Mouse (Mus musculus): ENCODE data around the gene Nuak1.

The Nuak1 gene

DNA sequence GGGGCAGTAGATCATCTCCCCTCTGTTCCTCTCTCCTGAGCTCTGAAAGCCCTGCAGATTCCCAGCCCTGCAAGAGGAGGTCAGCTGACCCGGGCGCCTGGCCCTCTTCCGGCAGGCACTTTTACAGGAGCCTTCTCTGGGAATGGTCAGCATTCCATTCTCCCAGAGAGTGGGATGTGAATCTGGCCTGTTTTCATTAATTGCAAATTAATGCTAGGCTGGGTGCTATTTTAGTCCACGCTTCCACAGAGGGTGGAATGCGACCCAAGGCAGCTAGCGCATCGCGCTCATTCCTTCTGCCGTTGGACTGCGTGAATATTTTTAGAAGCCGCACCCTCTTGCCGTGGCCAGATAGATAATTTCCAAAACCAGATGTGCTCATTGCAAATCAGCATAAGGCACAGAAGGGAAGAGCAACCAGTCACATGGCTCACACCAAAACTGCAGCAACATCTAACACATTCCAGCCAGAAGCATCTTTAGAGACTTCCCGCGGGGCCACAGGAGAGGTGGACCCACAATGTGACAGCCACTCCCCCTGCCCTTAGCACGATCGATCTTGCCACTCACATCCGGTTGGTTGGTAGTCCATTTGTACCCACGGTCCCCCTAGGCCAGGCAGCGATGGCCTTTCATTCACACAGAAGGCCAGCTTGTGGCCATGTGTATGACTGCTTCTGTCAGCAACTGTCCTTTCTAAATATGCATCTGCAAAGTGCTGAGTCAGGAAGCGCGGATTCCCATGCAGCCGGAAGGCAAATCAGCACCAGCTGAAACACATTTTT is 51.8 kb downstream of the Nuak1 start:
- Histone ChIP-seq H3K4me3 (replicated peaks; ENCODE audit: low read length) (peak overlapping the region; percentile 49), H3K36me3 (ENCODE audit: insufficient read depth, low read length) (no peaks in the 10 kb centered on the region), H3K4me1 (replicated peaks; ENCODE audit: low read depth, low read length) (peaks cover 91% of the 10 kb centered on the region), H3K9me3 (ENCODE audit: low read length) (no peaks in the 10 kb centered on the region), H3K27me3 (ENCODE audit: insufficient read depth, low read length) (no peaks in the 10 kb centered on the region)
- TF ChIP-seq NANOG (IDR thresholded peaks at IDR 0.05; ENCODE audit: borderline replicate concordance, low read length), result no peak
- no peak for TF ChIP-seq CTCF (conservative IDR thresholded peaks at IDR 0.05; ENCODE audit: low read length)
- no peak for TF ChIP-seq POU5F1 (IDR thresholded peaks at IDR 0.05; ENCODE audit: borderline replicate concordance, low read length)

DNA sequence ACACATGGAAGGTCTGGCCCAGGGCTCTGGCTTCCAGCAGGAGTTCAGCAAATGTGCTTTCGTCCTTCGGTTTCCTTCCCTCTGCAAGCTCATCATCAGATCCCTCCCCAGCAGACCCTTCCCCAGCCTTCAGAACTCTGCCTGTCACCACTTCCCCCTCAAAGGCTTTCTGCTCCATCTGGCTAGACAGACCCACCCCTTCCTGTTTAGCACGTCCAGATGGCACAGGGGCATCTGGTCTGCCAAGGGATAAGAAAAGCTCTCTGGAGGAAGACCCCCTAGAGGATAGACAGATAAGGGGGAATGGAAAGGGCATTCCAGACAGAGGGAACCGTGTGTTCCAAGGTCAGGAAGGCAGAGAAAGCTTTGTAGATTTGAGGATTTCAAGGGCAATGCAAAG is 53.1 kb downstream of the Nuak1 start:
- Histone ChIP-seq H3K4me1 (replicated peaks; ENCODE audit: low read depth, low read length) (peaks cover 96% of the 10 kb centered on the region), H3K9me3 (ENCODE audit: low read length) (no peaks in the 10 kb centered on the region), H3K4me3 (replicated peaks; ENCODE audit: low read length) (0 out of 2 replicates have a peak overlapping the region, but pooled peaks have one; percentile 14), H3K36me3 (ENCODE audit: insufficient read depth, low read length) (no peaks in the 10 kb centered on the region), H3K27me3 (ENCODE audit: insufficient read depth, low read length) (no peaks in the 10 kb centered on the region)
- no peak for TF ChIP-seq POU5F1 (IDR thresholded peaks at IDR 0.05; ENCODE audit: borderline replicate concordance, low read length)
- no peak for TF ChIP-seq CTCF (conservative IDR thresholded peaks at IDR 0.05; ENCODE audit: low read length)
- no peak for TF ChIP-seq NANOG (IDR thresholded peaks at IDR 0.05; ENCODE audit: borderline replicate concordance, low read length)

DNA sequence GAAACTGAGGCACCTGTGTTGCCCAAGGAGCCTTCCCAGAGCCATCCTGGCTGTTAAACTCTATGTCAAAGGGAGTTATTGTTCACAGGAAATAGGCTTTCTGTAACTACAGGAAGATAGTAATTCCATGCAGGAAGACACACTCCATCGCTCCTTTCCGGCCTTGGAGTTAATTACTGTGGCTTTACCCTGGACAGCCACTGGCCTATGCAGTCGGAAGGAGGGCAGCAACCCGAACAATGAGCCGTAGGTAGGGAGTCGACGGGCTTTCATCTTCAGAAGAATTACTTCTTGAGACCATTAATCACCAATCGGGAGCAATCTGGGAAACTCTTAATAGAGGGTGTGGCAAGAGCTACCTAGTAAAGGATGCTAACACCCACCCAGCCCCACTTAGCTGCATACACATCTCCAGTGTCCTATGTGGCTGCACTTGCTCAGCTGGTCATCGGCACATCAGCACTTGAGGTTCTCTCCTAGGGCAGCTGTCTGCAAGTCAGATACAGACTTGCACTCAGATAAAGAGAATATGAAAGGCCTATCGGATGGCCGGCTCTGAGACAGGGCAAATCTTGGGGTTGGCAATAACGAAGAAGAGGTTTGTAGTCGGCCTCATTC is 53.7 kb downstream of the Nuak1 start:
- Histone ChIP-seq H3K9me3 (ENCODE audit: low read length) (no peaks in the 10 kb centered on the region), H3K36me3 (ENCODE audit: insufficient read depth, low read length) (no peaks in the 10 kb centered on the region), H3K27me3 (ENCODE audit: insufficient read depth, low read length) (no peaks in the 10 kb centered on the region), H3K4me3 (replicated peaks; ENCODE audit: low read length) (no peak overlapping the region), H3K4me1 (replicated peaks; ENCODE audit: low read depth, low read length) (peaks cover 96% of the 10 kb centered on the region)
- TF ChIP-seq POU5F1 (IDR thresholded peaks at IDR 0.05; ENCODE audit: borderline replicate concordance, low read length), result no peak
- peak; percentile 46; the same call in 1 of the 2 replicates for TF ChIP-seq NANOG (IDR thresholded peaks at IDR 0.05; ENCODE audit: borderline replicate concordance, low read length)

DNA sequence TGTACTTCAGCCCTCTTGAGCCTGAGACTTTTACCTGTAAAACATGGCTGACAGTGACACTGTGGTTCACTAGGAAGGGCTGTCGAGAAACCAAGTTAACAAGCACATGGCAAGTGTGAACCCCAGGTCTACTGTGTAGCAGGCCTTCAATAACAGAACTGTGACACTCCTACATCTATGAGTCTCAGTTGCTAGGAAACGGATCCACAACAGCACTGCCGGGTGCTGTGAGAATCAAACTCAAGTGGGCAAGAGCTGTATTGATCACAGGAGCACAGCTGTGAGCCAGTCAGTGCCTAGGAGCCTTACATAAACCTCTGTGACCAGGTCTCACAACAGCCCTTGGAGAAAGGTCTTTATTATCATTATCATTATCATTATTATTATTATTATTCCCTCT is 54.2 kb downstream of the Nuak1 start:
- no peaks in the 10 kb centered on the region for H3K27me3 ChIP-seq (ENCODE audit: insufficient read depth, low read length)
- H3K4me1 ChIP-seq (replicated peaks; ENCODE audit: low read depth, low read length), result peaks cover 92% of the 10 kb centered on the region
- H3K36me3 ChIP-seq (ENCODE audit: insufficient read depth, low read length), result no peaks in the 10 kb centered on the region
- TF ChIP-seq CTCF (conservative IDR thresholded peaks at IDR 0.05; ENCODE audit: low read length), result no peak
- TF ChIP-seq NANOG (IDR thresholded peaks at IDR 0.05; ENCODE audit: borderline replicate concordance, low read length), result no peak
- no peak for TF ChIP-seq POU5F1 (IDR thresholded peaks at IDR 0.05; ENCODE audit: borderline replicate concordance, low read length)
- no peak overlapping the region for H3K4me3 ChIP-seq (replicated peaks; ENCODE audit: low read length)
- H3K9me3 ChIP-seq (ENCODE audit: low read length), result no peaks in the 10 kb centered on the region

DNA sequence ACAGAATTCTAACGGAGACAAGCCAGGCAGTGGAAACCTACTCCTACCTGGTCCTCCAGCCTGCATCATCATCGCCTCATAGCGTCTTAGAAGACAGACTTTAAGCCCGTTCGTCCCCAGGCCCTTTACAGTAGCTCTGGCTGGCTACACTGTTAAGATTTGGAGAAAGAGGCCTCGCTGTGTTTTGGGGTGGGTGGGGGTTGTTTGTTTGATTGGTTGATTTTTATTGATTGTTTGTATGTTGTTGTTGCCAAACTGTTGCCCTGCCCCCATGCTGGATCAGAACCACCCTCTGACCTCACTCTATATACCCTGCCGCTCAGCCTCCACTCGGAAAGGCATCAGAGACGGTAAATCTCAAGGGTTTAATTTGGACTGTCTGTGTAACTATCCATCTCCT is 55.6 kb downstream of the Nuak1 start:
- Histone ChIP-seq H3K4me1 (replicated peaks; ENCODE audit: low read depth, low read length) (peaks cover 82% of the 10 kb centered on the region), H3K27me3 (ENCODE audit: insufficient read depth, low read length) (no peaks in the 10 kb centered on the region), H3K36me3 (ENCODE audit: insufficient read depth, low read length) (no peaks in the 10 kb centered on the region), H3K9me3 (ENCODE audit: low read length) (no peaks in the 10 kb centered on the region), H3K4me3 (replicated peaks; ENCODE audit: low read length) (no peak overlapping the region)
- TF ChIP-seq NANOG (IDR thresholded peaks at IDR 0.05; ENCODE audit: borderline replicate concordance, low read length) (no peak), CTCF (conservative IDR thresholded peaks at IDR 0.05; ENCODE audit: low read length) (no peak), POU5F1 (IDR thresholded peaks at IDR 0.05; ENCODE audit: borderline replicate concordance, low read length) (no peak)

DNA sequence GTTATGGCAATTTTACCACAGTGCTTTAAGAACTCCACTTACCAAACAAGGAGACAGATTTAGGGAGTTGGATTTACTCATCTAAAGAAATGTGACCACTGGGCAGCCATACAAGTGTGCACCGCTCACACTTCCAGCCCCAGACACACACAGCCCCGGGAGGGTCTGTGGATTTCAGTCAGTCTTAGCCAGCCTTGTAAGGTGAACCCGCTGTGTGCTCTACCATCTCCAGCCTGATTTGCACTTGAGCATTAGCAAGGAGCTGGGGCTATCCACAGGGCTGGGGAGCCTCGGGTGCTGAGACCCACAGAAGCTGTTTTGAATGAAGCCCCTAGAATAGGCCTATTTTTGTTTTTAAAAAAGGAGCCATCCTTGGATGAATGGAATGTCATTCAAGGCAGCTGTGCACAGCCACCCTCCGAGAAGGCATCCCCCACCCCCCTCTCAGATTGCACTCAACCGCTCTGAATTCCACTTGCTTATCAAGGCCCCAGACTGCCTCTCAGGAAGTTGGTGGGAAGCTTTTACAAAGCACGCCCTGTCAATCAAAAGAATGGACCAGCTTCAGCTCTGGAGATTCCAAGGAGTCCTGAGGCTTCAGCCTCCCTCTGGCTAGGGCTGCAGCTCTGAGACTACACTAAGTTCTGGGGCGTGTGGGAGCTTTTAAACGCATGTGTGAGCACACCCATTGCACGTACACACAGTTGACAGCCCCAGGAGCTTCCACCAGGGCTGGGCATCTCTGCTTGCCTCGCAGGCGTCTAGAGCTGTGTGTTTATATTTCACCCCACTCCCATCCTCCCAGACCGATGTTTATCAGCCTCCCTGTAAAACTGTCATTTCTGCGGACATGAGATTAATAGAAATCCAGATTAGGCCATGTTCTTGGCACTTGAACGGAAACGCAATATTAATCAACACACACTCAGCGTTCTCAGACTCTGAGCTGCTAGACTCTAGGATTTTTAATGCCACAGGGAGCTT is 57.2 kb downstream of the Nuak1 start:
- Histone ChIP-seq H3K27me3 (ENCODE audit: insufficient read depth, low read length) (no peaks in the 10 kb centered on the region), H3K9me3 (ENCODE audit: low read length) (no peaks in the 10 kb centered on the region), H3K4me3 (replicated peaks; ENCODE audit: low read length) (no peak overlapping the region), H3K36me3 (ENCODE audit: insufficient read depth, low read length) (no peaks in the 10 kb centered on the region), H3K4me1 (replicated peaks; ENCODE audit: low read depth, low read length) (peaks cover 66% of the 10 kb centered on the region)
- TF ChIP-seq POU5F1 (IDR thresholded peaks at IDR 0.05; ENCODE audit: borderline replicate concordance, low read length) (no peak), NANOG (IDR thresholded peaks at IDR 0.05; ENCODE audit: borderline replicate concordance, low read length) (0 out of 2 replicates have a peak, but pooled peaks have one; percentile 26), CTCF (conservative IDR thresholded peaks at IDR 0.05; ENCODE audit: low read length) (no peak)

DNA sequence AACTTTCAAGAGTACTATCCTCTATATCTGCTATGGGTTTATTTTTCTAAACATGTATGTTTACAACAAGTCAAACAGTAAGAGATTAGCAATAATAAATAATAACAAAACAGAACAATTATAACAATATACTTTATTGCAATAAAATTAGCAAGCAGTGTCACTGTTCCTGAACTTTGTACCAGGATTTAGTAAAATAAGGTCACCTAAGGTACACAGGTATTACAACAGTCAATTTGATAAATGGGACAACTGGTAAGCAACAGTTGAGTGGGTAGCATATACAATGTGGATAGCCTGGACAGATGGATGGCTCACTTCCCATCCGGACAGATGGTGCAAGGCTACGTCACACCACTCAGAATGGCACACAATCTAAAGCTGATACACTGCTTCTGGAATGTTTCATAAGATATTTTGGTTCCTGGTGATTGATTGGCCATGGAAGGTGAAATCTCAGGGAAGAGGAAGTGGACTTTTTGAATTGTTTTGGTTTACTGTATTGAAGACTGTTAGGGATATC is 59.1 kb downstream of the Nuak1 start:
- Histone ChIP-seq H3K27me3 (ENCODE audit: insufficient read depth, low read length) (no peaks in the 10 kb centered on the region), H3K4me3 (replicated peaks; ENCODE audit: low read length) (no peak overlapping the region), H3K36me3 (ENCODE audit: insufficient read depth, low read length) (no peaks in the 10 kb centered on the region), H3K4me1 (replicated peaks; ENCODE audit: low read depth, low read length) (peaks cover 48% of the 10 kb centered on the region), H3K9me3 (ENCODE audit: low read length) (no peaks in the 10 kb centered on the region)
- no peak for TF ChIP-seq CTCF (conservative IDR thresholded peaks at IDR 0.05; ENCODE audit: low read length)
- TF ChIP-seq POU5F1 (IDR thresholded peaks at IDR 0.05; ENCODE audit: borderline replicate concordance, low read length), result no peak
- TF ChIP-seq NANOG (IDR thresholded peaks at IDR 0.05; ENCODE audit: borderline replicate concordance, low read length), result no peak

DNA sequence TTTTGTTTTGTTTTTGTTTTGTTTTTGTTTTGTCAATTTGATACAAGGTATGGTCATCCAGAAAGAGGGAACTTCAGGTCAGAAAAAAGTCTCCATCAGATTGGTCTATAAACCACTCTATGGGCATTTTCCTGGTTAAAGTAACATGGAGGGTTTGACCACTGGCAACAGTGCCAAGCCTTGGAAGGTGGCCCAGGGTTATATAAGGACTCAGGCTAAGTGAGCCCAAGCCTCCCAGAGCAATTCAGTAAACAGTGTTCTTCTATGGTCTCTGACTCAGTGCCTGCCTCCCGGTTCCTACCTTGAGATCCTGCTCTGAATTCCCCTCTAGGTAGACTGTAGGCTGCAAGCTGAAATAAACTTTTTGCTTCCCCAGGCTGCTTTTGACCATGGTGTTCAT is 61.0 kb downstream of the Nuak1 start:
- TF ChIP-seq CTCF (conservative IDR thresholded peaks at IDR 0.05; ENCODE audit: low read length) (no peak), POU5F1 (IDR thresholded peaks at IDR 0.05; ENCODE audit: borderline replicate concordance, low read length) (no peak), NANOG (IDR thresholded peaks at IDR 0.05; ENCODE audit: borderline replicate concordance, low read length) (no peak)
- H3K27me3 ChIP-seq (ENCODE audit: insufficient read depth, low read length), result no peaks in the 10 kb centered on the region
- H3K36me3 ChIP-seq (ENCODE audit: insufficient read depth, low read length), result peaks cover 4% of the 10 kb centered on the region; the same call in 1 of the 2 replicates
- no peaks in the 10 kb centered on the region for H3K9me3 ChIP-seq (ENCODE audit: low read length)
- H3K4me3 ChIP-seq (replicated peaks; ENCODE audit: low read length), result no peak overlapping the region
- H3K4me1 ChIP-seq (replicated peaks; ENCODE audit: low read depth, low read length), result peaks cover 28% of the 10 kb centered on the region

Data from E14TG2a.4 (cell line).